Mouse (Mus musculus): Measurements from ENCODE around the gene Gm3238.
"Not testable (repeated sequence)": the region's sequence is repeated elsewhere in the genome, so short reads cannot be mapped to it uniquely, and the experiment has no call there.

Gm3238 gene

DNA sequence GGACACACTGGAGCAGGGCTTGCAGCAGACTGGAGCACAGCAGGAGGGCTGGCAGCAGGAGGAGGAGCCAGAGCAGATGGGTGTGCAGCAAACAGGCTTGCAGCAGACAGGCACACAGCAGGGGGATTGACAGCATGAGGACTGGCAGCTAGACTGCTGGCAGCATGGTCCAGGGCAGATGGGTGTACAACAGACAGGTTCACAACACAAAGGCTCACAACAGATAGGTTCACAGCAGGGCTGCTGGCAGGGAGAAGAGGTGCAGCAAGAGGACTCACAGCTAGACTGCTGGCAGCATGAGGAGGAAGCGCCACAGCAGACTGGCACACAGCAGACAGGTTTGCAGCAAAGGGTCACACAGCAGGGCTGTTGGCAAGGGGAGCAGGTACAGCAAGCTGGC is 20.4 kb downstream of the Gm3238 start:
- in situ Hi-C loops (cut with MboI, MseI) = not testable (repeated sequence)

DNA sequence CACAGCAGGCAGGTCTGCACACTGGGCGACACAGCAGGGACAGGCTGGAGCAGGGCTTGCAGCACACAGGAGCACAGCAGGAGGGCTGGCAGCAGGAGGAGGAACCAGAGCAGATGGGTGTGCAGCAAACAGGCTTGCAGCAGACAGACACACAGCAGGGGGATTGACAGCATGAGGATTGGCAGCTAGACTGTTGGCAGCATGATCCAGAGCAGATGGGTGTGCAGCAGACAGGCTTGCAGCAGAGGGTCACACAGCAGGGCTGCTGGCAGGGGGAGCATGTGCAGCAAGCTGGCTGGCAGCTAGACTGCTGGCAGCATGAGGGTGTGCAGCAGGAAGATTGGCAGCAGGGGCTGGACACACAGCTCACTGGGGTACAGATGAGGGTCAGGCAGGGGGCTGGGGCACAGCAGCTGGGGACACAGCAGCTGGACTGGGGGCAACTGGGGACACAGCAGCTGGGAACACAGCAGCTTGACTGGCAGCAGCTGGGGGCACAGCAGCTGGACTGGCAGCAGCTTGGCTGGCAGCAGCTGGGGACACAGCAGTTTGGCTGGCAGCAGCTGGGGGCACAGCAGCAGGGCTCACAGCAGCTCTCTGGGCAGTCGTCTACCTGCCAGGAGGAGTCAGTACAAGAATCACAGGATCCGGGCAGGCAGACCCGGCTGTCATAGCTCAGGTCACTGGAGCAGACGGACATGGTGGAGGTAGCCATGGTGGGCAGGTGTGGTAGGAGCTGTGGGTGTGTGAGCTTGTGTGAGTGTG is 29.0 kb downstream of the Gm3238 start, which contains the start of gene Gm18596:
Gene Gm18596, minus strand, starts transcription at position 715 of the 765 bp plus-strand sequence.
- in situ Hi-C loops (cut with MboI, MseI) = not testable (repeated sequence)

DNA sequence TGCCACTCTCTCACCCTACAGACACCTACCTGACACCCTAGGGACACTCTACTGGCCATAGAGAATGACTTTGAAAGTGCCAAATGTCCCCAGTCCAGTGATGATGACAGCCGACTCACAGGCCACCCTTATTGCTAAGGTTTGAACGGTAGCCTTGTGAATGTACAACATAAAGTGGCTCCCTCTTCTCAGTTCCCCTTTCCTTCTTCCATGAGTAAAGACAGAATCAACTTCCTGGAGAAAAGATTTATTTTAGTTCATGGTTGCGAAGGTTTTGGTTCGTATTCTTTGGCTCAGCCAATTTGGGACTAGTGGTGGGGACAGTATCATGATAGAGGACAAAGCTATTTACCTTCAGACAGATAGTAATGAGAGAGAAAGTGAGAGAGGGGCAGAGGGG is 32.2 kb downstream of the Gm3238 start:
- in situ Hi-C loops (cut with MboI, MseI) = no loop called here

DNA sequence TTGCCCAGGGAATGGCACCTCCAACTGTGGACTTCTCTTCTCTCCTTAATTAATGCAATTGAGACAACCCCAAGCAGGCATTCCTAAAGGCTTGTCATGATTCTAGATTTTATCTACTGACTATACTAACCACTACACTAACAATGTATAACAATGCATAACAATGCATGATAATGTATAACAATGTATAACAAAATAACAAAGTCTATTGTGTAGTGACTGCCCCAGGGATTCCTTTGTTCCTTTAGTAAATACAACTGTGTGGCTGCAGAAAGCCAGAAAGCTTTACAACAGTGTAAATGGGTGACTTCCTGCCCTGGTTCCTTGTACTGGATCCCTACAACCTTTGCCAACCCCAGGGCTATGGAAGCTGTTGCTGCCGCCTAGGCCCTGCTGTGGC is 35.2 kb downstream of the Gm3238 start:
- in situ Hi-C loops (cut with MboI, MseI) = no loop called here

- in situ Hi-C loops (cut with MboI, MseI) = no loop called here
Observed at GRCm38 (mm10) chr10:77729241-77729640, 41.9 kb downstream of the Gm3238 start.

DNA sequence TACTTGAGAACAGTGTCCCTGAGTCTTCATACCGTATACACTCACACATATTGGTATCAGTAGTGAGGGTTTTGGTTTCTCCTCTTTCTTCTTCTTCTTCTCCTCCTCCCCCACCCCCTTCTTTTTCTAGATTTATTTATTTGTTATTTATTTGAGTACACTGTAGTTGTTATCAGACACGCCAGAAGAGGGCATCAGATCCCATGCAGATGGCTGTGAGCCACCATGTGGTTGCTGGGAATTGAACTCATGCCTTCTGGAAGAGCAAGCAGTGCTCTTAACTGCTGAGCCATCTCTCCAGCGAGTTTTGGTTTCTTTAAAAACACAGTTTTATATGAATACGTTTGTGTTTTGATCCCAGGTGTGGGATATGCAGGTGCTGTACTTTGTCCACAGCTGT is 42.8 kb downstream of the Gm3238 start:
- in situ Hi-C loops (cut with MboI, MseI) = no loop called here

GRCm38 (mm10) chr10:77726186-77726585 is 44.9 kb downstream of the Gm3238 start, which contains the start of gene Gm10100:
Gene Gm10100, plus strand, starts transcription at chr10:77726486.
- in situ Hi-C loops (cut with MboI, MseI) = no loop called here

GRCm38 (mm10) chr10:77724855-77725254 is 46.3 kb downstream of the Gm3238 start:
- in situ Hi-C loops (cut with MboI, MseI) = no loop called here

All from T-helper 2 cell (primary cell).